Mouse (Mus musculus) forebrain, embryonic 16.5 days (tissue): ENCODE data around the gene Gm3250. TPM values are rescaled to one million over a fixed set of nuclear protein-coding genes. Genes with fewer than 3 reads are reported as not detected.
"Not testable (repeated sequence)": the region's sequence is repeated elsewhere in the genome, so short reads cannot be mapped to it uniquely, and the experiment has no call there.

ENCODE experiments used
- ATAC-seq: fragments of 200-750 bp; cut with Nextera tagmentation; 2 replicates; pipeline ENCODE4 v1.8.0; 2017; ENCODE audit warnings: mild to moderate bottlenecking, moderate library complexity
- H3K27ac ChIP-seq: fragments of 300-500 bp; sonication (generic); 2 replicates; pipeline ENCODE4 v1.5.1; 2014; ENCODE audit warnings: low read length, control low read depth
- H3K27me3 ChIP-seq: fragments of 300-500 bp; sonication (generic); replicated peaks from 2 replicates; pipeline ENCODE4 v1.6.1; 2014; ENCODE audit warnings: low read length; ENCODE audit not compliant: control insufficient read depth, insufficient read depth
- H3K36me3 ChIP-seq: fragments of 300-500 bp; sonication (generic); 2 replicates; pipeline ENCODE4 v1.6.1; 2014; ENCODE audit not compliant: control insufficient read depth, insufficient read depth
- H3K4me1 ChIP-seq: fragments of 300-500 bp; sonication (generic); replicated peaks from 2 replicates; pipeline ENCODE4 v1.6.1; 2014; ENCODE audit warnings: low read length; ENCODE audit not compliant: control insufficient read depth, insufficient read depth
- H3K4me2 ChIP-seq: fragments of 300-500 bp; sonication (generic); 2 replicates; pipeline ENCODE4 v1.6.1; 2014; ENCODE audit warnings: mild to moderate bottlenecking, low read length, control low read depth
- H3K4me3 ChIP-seq: fragments of 300-500 bp; sonication (generic); replicated peaks from 2 replicates; pipeline ENCODE4 v1.5.1; 2014; ENCODE audit warnings: mild to moderate bottlenecking, low read length, control low read depth
- H3K9ac ChIP-seq: fragments of 300-500 bp; sonication (generic); replicated peaks from 2 replicates; pipeline ENCODE4 v1.6.1; 2014; ENCODE audit warnings: low read depth, low read length, control low read depth
- H3K9me3 ChIP-seq: fragments of 300-500 bp; sonication (generic); 2 replicates; pipeline ENCODE4 v1.6.1; 2016; ENCODE audit warnings: low read length; ENCODE audit not compliant: control insufficient read depth
- WGBS: fragments of 180-500 bp; shearing (Covaris S2); extraction: QIAGEN DNeasy Blood & Tissue Kit; methylation state at CpG from one replicate; pipeline ENCODE4 v1.1.7; 2014; 5-methylcytosine and 5-hydroxymethylcytosine counted together
- polyA plus RNA-seq: library from polyadenylated mRNA; unstranded; fragments of >200 nt; fragmentation: Nextera tagmentation; extraction: Ambion mirVana; gene quantifications from 2 replicates; pipeline ENCODE4 v1.2.1, GENCODE M21; 2015

Gene Gm3250
- polyA plus RNA-seq: not detected in 2 replicates

- H3K27me3 ChIP-seq, ATAC-seq, H3K9me3 ChIP-seq, H3K4me3 ChIP-seq, H3K27ac ChIP-seq, H3K4me2 ChIP-seq, H3K36me3 ChIP-seq, H3K9ac ChIP-seq, H3K4me1 ChIP-seq: not testable (repeated sequence)
- 60% methylated on average over 1 of the region's 1 CpGs for WGBS
These were observed at the start of gene Gm3250 for GRCm38 (mm10) chr10:77782442-77782841. Gm3250 (minus strand) TSS chr10:77782542.

GRCm38 (mm10) chr10:77826951-77827350, 44.6 kb upstream of the Gm3250 start, which contains the start of gene Krtap10-4:
Krtap10-4 (minus strand) TSS chr10:77827095.
- Histone ChIP-seq H3K9ac (no peak within 1 kb of the TSS), H3K36me3 (no peaks in the 10 kb centered on the region), H3K9me3 (peaks cover 6% of the 10 kb centered on the region), H3K27ac (no peak within 1 kb of the TSS), H3K4me3 (no peak within 1 kb of the TSS), H3K4me2 (no peak within 1 kb of the TSS), H3K27me3 (no peaks in the 10 kb centered on the region), H3K4me1 (no peaks in the 10 kb centered on the region)
- WGBS: 73% methylated on average over 6 of the region's 6 CpGs
- ATAC-seq: no peak

- Histone ChIP-seq H3K4me3 (no peak overlapping the region), H3K4me1 (no peaks in the 10 kb centered on the region), H3K27me3 (no peaks in the 10 kb centered on the region), H3K9ac (no peak overlapping the region), H3K27ac (no peak overlapping the region), H3K9me3 (peaks cover 3% of the 10 kb centered on the region), H3K36me3 (no peaks in the 10 kb centered on the region), H3K4me2 (no peak overlapping the region)
- 15% methylated on average over 4 of the region's 4 CpGs for WGBS
- no peak for ATAC-seq
These were observed 36.9 kb upstream of the Gm3250 start for GRCm38 (mm10) chr10:77819203-77819602.

GRCm38 (mm10) chr10:77818523-77818922, 36.2 kb upstream of the Gm3250 start:
- 97% methylated on average over 4 of the region's 4 CpGs for WGBS

GRCm38 (mm10) chr10:77815514-77815913, 33.2 kb upstream of the Gm3250 start:
- Histone ChIP-seq H3K36me3 (no peaks in the 10 kb centered on the region), H3K27me3 (no peaks in the 10 kb centered on the region), H3K4me1 (no peaks in the 10 kb centered on the region), H3K9me3 (no peaks in the 10 kb centered on the region), H3K4me3 (no peak overlapping the region), H3K4me2 (no peak overlapping the region), H3K9ac (no peak overlapping the region), H3K27ac (no peak overlapping the region)
- WGBS: 26% methylated on average over 5 of the region's 5 CpGs
- ATAC-seq: no peak

More at GRCm38 (mm10) chr10:77818523-77818922, 36.2 kb upstream of the Gm3250 start:
- Histone ChIP-seq H3K27ac (no peak overlapping the region), H3K4me3 (no peak overlapping the region), H3K9me3 (no peaks in the 10 kb centered on the region), H3K36me3 (no peaks in the 10 kb centered on the region), H3K4me1 (no peaks in the 10 kb centered on the region), H3K4me2 (no peak overlapping the region), H3K27me3 (no peaks in the 10 kb centered on the region), H3K9ac (no peak overlapping the region)
- ATAC-seq: no peak; the same call in 1 of the 2 replicates

- Histone ChIP-seq H3K4me1 (no peaks in the 10 kb centered on the region), H3K27me3 (no peaks in the 10 kb centered on the region), H3K36me3 (no peaks in the 10 kb centered on the region), H3K27ac (no peak within 1 kb of the TSS), H3K9me3 (no peaks in the 10 kb centered on the region), H3K9ac (no peak within 1 kb of the TSS), H3K4me2 (no peak within 1 kb of the TSS), H3K4me3 (no peak within 1 kb of the TSS)
- WGBS: 48% methylated on average over 4 of the region's 4 CpGs
- no peak for ATAC-seq
These were observed 32.0 kb upstream of the Gm3250 start, which contains the start of gene Gm2696 for GRCm38 (mm10) chr10:77814382-77814781. Gm2696 (plus strand) TSS chr10:77814682.

GRCm38 (mm10) chr10:77811743-77812142, 29.4 kb upstream of the Gm3250 start, which contains the start of gene Gm9507:
Gm9507 (minus strand) TSS chr10:77811843.
- ATAC-seq: no peak
- Histone ChIP-seq H3K4me3 (no peak within 1 kb of the TSS), H3K9ac (no peak within 1 kb of the TSS), H3K4me2 (no peak within 1 kb of the TSS), H3K36me3 (no peaks in the 10 kb centered on the region), H3K27ac (no peak within 1 kb of the TSS), H3K9me3 (no peaks in the 10 kb centered on the region), H3K4me1 (no peaks in the 10 kb centered on the region), H3K27me3 (no peaks in the 10 kb centered on the region)
- 82% methylated on average over 4 of the region's 5 CpGs for WGBS

GRCm38 (mm10) chr10:77804095-77804494, 21.8 kb upstream of the Gm3250 start:
- WGBS: 82% methylated on average over 3 of the region's 3 CpGs
- Histone ChIP-seq H3K36me3 (no peaks in the 10 kb centered on the region), H3K27me3 (no peaks in the 10 kb centered on the region), H3K4me3 (no peak overlapping the region), H3K27ac (no peak overlapping the region), H3K9ac (no peak overlapping the region), H3K9me3 (no peaks in the 10 kb centered on the region), H3K4me1 (no peaks in the 10 kb centered on the region), H3K4me2 (no peak overlapping the region)
- ATAC-seq: no peak

- WGBS: 67% methylated on average over 8 of the region's 8 CpGs
- Histone ChIP-seq H3K4me1 (no peaks in the 10 kb centered on the region), H3K27ac (0 out of 2 replicates have a peak within 1 kb of the TSS, but pooled peaks have one; percentile 10), H3K9me3 (no peaks in the 10 kb centered on the region), H3K36me3 (no peaks in the 10 kb centered on the region), H3K9ac (no peak within 1 kb of the TSS), H3K27me3 (no peaks in the 10 kb centered on the region), H3K4me2 (no peak within 1 kb of the TSS), H3K4me3 (no peak within 1 kb of the TSS)
- ATAC-seq: no peak
These were observed 16.7 kb upstream of the Gm3250 start, which contains the start of gene Gm19668 for GRCm38 (mm10) chr10:77798921-77799508. Gm19668 (minus strand) TSS chr10:77799133.
